Mouse (Mus musculus): Measurements from ENCODE around the gene Zfp710. TPM values are rescaled to one million over a fixed set of nuclear protein-coding genes. Genes with fewer than 3 reads are reported as not detected.
A peak's percentile ranks its signal among the peaks of the same experiment; 100 is the strongest.

Gene Zfp710
- polyA plus RNA-seq, 1 experiment, result 7.7 TPM

GRCm38 (mm10) chr7:80026118-80026989 lies 1.7 kb downstream of the Zfp710 start:
- no peak for TF ChIP-seq CTCF (IDR thresholded peaks at IDR 0.05; ENCODE audit: borderline replicate concordance, insufficient read depth, low read length)
- peak; percentile 81 for TF ChIP-seq POLR2A (IDR thresholded peaks at IDR 0.05; ENCODE audit: low read depth, low read length)
- Histone ChIP-seq H3K4me1 (ENCODE audit: control insufficient read depth, insufficient read depth, low read length) (peaks cover 10% of the 10 kb centered on the region; the same call in 1 of the 2 replicates), H3K4me3 (ENCODE audit: insufficient read depth, low read length) (peak overlapping the region; percentile 65), H3K27ac (ENCODE audit: insufficient read depth, low read length) (peak overlapping the region; percentile 91)

- Histone ChIP-seq H3K4me3 (ENCODE audit: insufficient read depth, low read length) (peak overlapping the region; percentile 65), H3K4me1 (ENCODE audit: control insufficient read depth, insufficient read depth, low read length) (peaks cover 10% of the 10 kb centered on the region; the same call in 1 of the 2 replicates), H3K27ac (ENCODE audit: insufficient read depth, low read length) (peak overlapping the region; percentile 91)
- TF ChIP-seq CTCF (IDR thresholded peaks at IDR 0.05; ENCODE audit: borderline replicate concordance, insufficient read depth, low read length) (no peak), POLR2A (IDR thresholded peaks at IDR 0.05; ENCODE audit: low read depth, low read length) (peak; percentile 30; the same call in 1 of the 2 replicates)
Observed at GRCm38 (mm10) chr7:80026990-80027635, 2.5 kb downstream of the Zfp710 start.

GRCm38 (mm10) chr7:80027636-80028417 lies 3.2 kb downstream of the Zfp710 start:
- Histone ChIP-seq H3K4me3 (ENCODE audit: insufficient read depth, low read length) (peak overlapping the region; percentile 65), H3K4me1 (ENCODE audit: control insufficient read depth, insufficient read depth, low read length) (peaks cover 7% of the 10 kb centered on the region; the same call in 1 of the 2 replicates), H3K27ac (ENCODE audit: insufficient read depth, low read length) (peak overlapping the region; percentile 91; the same call in 1 of the 2 replicates)
- TF ChIP-seq CTCF (IDR thresholded peaks at IDR 0.05; ENCODE audit: borderline replicate concordance, insufficient read depth, low read length), result no peak
- no peak; the same call in 1 of the 2 replicates for TF ChIP-seq POLR2A (IDR thresholded peaks at IDR 0.05; ENCODE audit: low read depth, low read length)

GRCm38 (mm10) chr7:80028418-80028720 lies 3.8 kb downstream of the Zfp710 start:
- peaks cover 7% of the 10 kb centered on the region; the same call in 1 of the 2 replicates for H3K4me1 ChIP-seq (ENCODE audit: control insufficient read depth, insufficient read depth, low read length)

GRCm38 (mm10) chr7:80030009-80030408 lies 5.4 kb downstream of the Zfp710 start:
- H3K27ac ChIP-seq (ENCODE audit: insufficient read depth, low read length), result no peak overlapping the region
- TF ChIP-seq POLR2A (IDR thresholded peaks at IDR 0.05; ENCODE audit: low read depth, low read length) (no peak), CTCF (IDR thresholded peaks at IDR 0.05; ENCODE audit: borderline replicate concordance, insufficient read depth, low read length) (no peak)
- H3K4me3 ChIP-seq (ENCODE audit: insufficient read depth, low read length), result no peak overlapping the region
- H3K4me1 ChIP-seq (ENCODE audit: control insufficient read depth, insufficient read depth, low read length), result peaks cover 7% of the 10 kb centered on the region; the same call in 1 of the 2 replicates

More at GRCm38 (mm10) chr7:80028418-80028720, 3.8 kb downstream of the Zfp710 start:
- no peak for TF ChIP-seq CTCF (IDR thresholded peaks at IDR 0.05; ENCODE audit: borderline replicate concordance, insufficient read depth, low read length)
- no peak for TF ChIP-seq POLR2A (IDR thresholded peaks at IDR 0.05; ENCODE audit: low read depth, low read length)
- H3K4me3 ChIP-seq (ENCODE audit: insufficient read depth, low read length), result peak overlapping the region; percentile 65
- no peak overlapping the region for H3K27ac ChIP-seq (ENCODE audit: insufficient read depth, low read length)

- H3K4me3 ChIP-seq (ENCODE audit: insufficient read depth, low read length), result no peak overlapping the region
- no peak overlapping the region for H3K27ac ChIP-seq (ENCODE audit: insufficient read depth, low read length)
- peaks cover 11% of the 10 kb centered on the region for H3K4me1 ChIP-seq (ENCODE audit: control insufficient read depth, insufficient read depth, low read length)
- no peak for TF ChIP-seq POLR2A (IDR thresholded peaks at IDR 0.05; ENCODE audit: low read depth, low read length)
- TF ChIP-seq CTCF (IDR thresholded peaks at IDR 0.05; ENCODE audit: borderline replicate concordance, insufficient read depth, low read length), result no peak
Observed at GRCm38 (mm10) chr7:80030486-80030885, 5.9 kb downstream of the Zfp710 start.

GRCm38 (mm10) chr7:80030987-80031386 lies 6.4 kb downstream of the Zfp710 start:
- Histone ChIP-seq H3K4me3 (ENCODE audit: insufficient read depth, low read length) (no peak overlapping the region), H3K27ac (ENCODE audit: insufficient read depth, low read length) (no peak overlapping the region), H3K4me1 (ENCODE audit: control insufficient read depth, insufficient read depth, low read length) (peaks cover 14% of the 10 kb centered on the region)
- TF ChIP-seq CTCF (IDR thresholded peaks at IDR 0.05; ENCODE audit: borderline replicate concordance, insufficient read depth, low read length) (no peak), POLR2A (IDR thresholded peaks at IDR 0.05; ENCODE audit: low read depth, low read length) (no peak)

GRCm38 (mm10) chr7:80031478-80031877 lies 6.9 kb downstream of the Zfp710 start:
- Histone ChIP-seq H3K4me3 (ENCODE audit: insufficient read depth, low read length) (no peak overlapping the region), H3K27ac (ENCODE audit: insufficient read depth, low read length) (no peak overlapping the region), H3K4me1 (ENCODE audit: control insufficient read depth, insufficient read depth, low read length) (peaks cover 15% of the 10 kb centered on the region)
- TF ChIP-seq CTCF (IDR thresholded peaks at IDR 0.05; ENCODE audit: borderline replicate concordance, insufficient read depth, low read length) (no peak), POLR2A (IDR thresholded peaks at IDR 0.05; ENCODE audit: low read depth, low read length) (no peak)
